Mouse (Mus musculus): ENCODE results near the gene Trmt11.

- TF ChIP-seq POLR2A (IDR thresholded peaks at IDR 0.05; ENCODE audit: control insufficient read depth, extremely low read depth, insufficient read depth, low read length, poor library complexity) (no peak), CTCF (IDR thresholded peaks at IDR 0.05; ENCODE audit: borderline replicate concordance, control insufficient read depth, extremely low read depth, insufficient read depth, low read length, poor library complexity) (no peak)
Observed at GRCm38 (mm10) chr10:30504736-30505135, 95.8 kb downstream of the Trmt11 start.

All from thymus, adult 2 months (tissue).